In the genomic region with DNA sequence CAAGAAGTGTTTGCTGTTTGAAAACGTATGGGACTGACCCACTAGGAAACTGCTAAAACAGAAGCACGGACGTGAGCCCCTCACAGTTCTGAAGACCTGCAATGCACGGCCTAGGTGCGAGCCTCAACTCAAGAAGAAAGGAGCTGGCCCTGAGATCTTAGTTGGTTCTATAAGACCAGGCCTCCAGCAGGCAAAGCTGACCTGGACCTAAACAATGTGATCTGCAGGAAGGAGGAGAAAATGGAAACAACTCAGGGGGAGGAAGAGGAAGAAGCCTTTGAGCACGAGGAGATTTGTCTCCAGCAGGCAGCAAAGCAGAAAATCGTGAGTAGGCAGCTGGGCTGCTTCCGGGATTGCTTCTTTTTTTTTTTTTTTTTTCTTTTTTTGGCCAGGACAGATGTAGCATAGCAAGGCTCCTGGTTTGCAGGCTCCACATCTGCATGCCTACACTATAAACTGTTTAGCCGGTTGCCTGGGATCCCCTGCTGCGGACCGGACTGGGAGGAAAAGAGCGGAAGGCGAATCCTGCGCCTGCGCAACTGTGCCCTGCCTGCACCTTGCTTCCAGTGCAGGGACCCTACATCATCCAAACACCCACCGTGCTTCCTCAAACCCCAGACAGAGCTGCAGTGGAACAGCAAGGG, we compare ENCODE assay signal across 8 mouse cellular contexts. TPM values are rescaled to one million over a fixed set of nuclear protein-coding genes. Genes with fewer than 3 reads are reported as not detected.
DNase-seq lines count a peak whose midpoint lies in the region; ATAC-seq and TF ChIP-seq lines count a peak whose summit lies in the region.
"Had no signal": no experiment of that assay in that cellular context is flagged by ENCODE, and none has a peak within 500 bp of the region (broad histone marks: within the 10 kb centered on the region; RNA-seq: fewer than 3 reads in every experiment).

No protein-coding gene starts in this region.

- H3K79me2 ChIP-seq in liver, adult 2 months (ENCODE audit: control insufficient read depth, insufficient read depth, low read length), result no peaks in the 10 kb centered on the region

- peak overlapping the region; percentile 12; the same call in 1 of the 2 replicates for H3K27ac ChIP-seq in liver, adult 2 months (replicated peaks; ENCODE audit: insufficient read depth, low read depth, low read length)
- H3K27ac ChIP-seq in intestine, embryonic 16.5 days (ENCODE audit: low read length), result peak overlapping the region; percentile 60
- no peak overlapping the region for H3K27ac ChIP-seq in forebrain, embryonic 12.5 days

- H3K27me3 ChIP-seq in liver, adult 2 months (ENCODE audit: control insufficient read depth, insufficient read depth, low read length), result no peaks in the 10 kb centered on the region
- H3K27me3 ChIP-seq in intestine, embryonic 16.5 days (replicated peaks; ENCODE audit: control insufficient read depth, insufficient read depth, low read length), result no peaks in the 10 kb centered on the region
- H3K27me3 ChIP-seq in splenic B cell, adult 2 months (ENCODE audit: control insufficient read depth, insufficient read depth, low read length, poor library complexity, severe bottlenecking), result no peaks in the 10 kb centered on the region
- H3K27me3 ChIP-seq in forebrain, embryonic 12.5 days, result no peaks in the 10 kb centered on the region

- peak overlapping the region; percentile 18; the same call in 1 of the 2 replicates for H3K4me3 ChIP-seq in liver, adult 2 months (ENCODE audit: insufficient read depth, low read depth, low read length)
- no peak overlapping the region for H3K4me3 ChIP-seq in intestine, embryonic 16.5 days (ENCODE audit: low read length)
- no peak overlapping the region for H3K4me3 ChIP-seq in forebrain, embryonic 12.5 days (replicated peaks)

- 72% methylated on average over 16 of the region's 16 CpGs for WGBS in liver, adult 2 months
- 49% methylated on average over 16 of the region's 16 CpGs for WGBS in intestine, embryonic 16.5 days
- WGBS in forebrain, embryonic 12.5 days, result 70% methylated on average over 16 of the region's 16 CpGs

- H3K36me3 ChIP-seq in liver, adult 2 months (ENCODE audit: control insufficient read depth, insufficient read depth, low read length), result no peaks in the 10 kb centered on the region
- no peaks in the 10 kb centered on the region; the same call in 1 of the 2 replicates for H3K36me3 ChIP-seq in intestine, embryonic 16.5 days (ENCODE audit: control insufficient read depth, insufficient read depth, low read length)
- H3K36me3 ChIP-seq in splenic B cell, adult 2 months (ENCODE audit: control insufficient read depth, insufficient read depth, low read length, poor library complexity, severe bottlenecking), result no peaks in the 10 kb centered on the region
- no peaks in the 10 kb centered on the region for H3K36me3 ChIP-seq in forebrain, embryonic 12.5 days (replicated peaks)

- H3K9ac ChIP-seq in liver, adult 2 months (ENCODE audit: low read depth, low read length), result no peak overlapping the region
- H3K9ac ChIP-seq in intestine, embryonic 16.5 days (ENCODE audit: low read depth, low read length), result no peak overlapping the region
- no peak overlapping the region for H3K9ac ChIP-seq in forebrain, embryonic 12.5 days

- no peak for TF ChIP-seq POLR2A in liver, adult 2 months (IDR thresholded peaks at IDR 0.05; ENCODE audit: extremely low read depth, insufficient read depth, low read length)

- no peak for DNase-seq in liver, adult 2 months (ENCODE audit: extremely low read depth, low read depth, low spot score)
- DNase-seq in liver (no peak), MN1 (ENCODE audit: low spot score) (no peak)
- DNase-seq in heart, adult 8-10 months (ENCODE audit: low spot score), result peak; percentile 41
- peak; percentile 42 for DNase-seq in splenic B cell, adult 2 months (ENCODE audit: low read depth, low spot score)

- TF ChIP-seq CTCF in liver, adult 2 months (IDR thresholded peaks at IDR 0.05; ENCODE audit: low read depth, low read length), result no peak

- no peaks in the 10 kb centered on the region for H3K4me1 ChIP-seq in liver, adult 2 months (ENCODE audit: control insufficient read depth, insufficient read depth, low read length)
- H3K4me1 ChIP-seq in intestine, embryonic 16.5 days (ENCODE audit: control insufficient read depth, insufficient read depth, low read length), result peaks cover 3% of the 10 kb centered on the region; the same call in 1 of the 2 replicates
- H3K4me1 ChIP-seq in forebrain, embryonic 12.5 days, result no peaks in the 10 kb centered on the region

- no peaks in the 10 kb centered on the region for H3K9me3 ChIP-seq in intestine, embryonic 16.5 days (ENCODE audit: control insufficient read depth, low read length)
- no peaks in the 10 kb centered on the region for H3K9me3 ChIP-seq in forebrain, embryonic 12.5 days

- ATAC-seq in intestine, embryonic 16.5 days, result peak; percentile 81
- ATAC-seq in forebrain, embryonic 12.5 days (ENCODE audit: low FRiP score), result no peak
- ATAC-seq: activated CD4-positive, CD25-positive, alpha-beta regulatory T cell, adult 4 months had no signal

- peak overlapping the region; percentile 10; the same call in 1 of the 2 replicates for H3K4me2 ChIP-seq in intestine, embryonic 16.5 days (ENCODE audit: low read depth, low read length)
- H3K4me2 ChIP-seq in forebrain, embryonic 12.5 days, result no peak overlapping the region

RNA-seq across cellular contexts. Expression of gene Rgs10, which starts 39.3 kb away (rescaled TPM):
- 2.6 and 3.4 TPM in 2 replicates for total RNA-seq in liver, adult 2 months (2014; rRNA removed)
- polyA plus RNA-seq in liver, adult 2 months (2012; rRNA removed), result 0.81 and 1.5 TPM in 2 replicates
- total RNA-seq in heart, adult 8-10 months (2022), result 10 to 100 TPM in 1 of 4 experiments, 1 to 10 TPM in 3; 6.9 to 11.3 (median 9.2) TPM
- 28.1 and 30.3 TPM in 2 replicates for polyA plus RNA-seq in intestine, embryonic 16.5 days (2015; fragmentation: Nextera tagmentation; extraction: Ambion mirVana)
- 7.4 and 8.0 TPM in 2 replicates for polyA plus RNA-seq in forebrain, embryonic 12.5 days (2016; fragmentation: Nextera tagmentation; extraction: Ambion mirVana)

Comparison
In these comparisons a context has a peak if more than half of its experiments do, and no peak if none do; other contexts are left out.
1. DNase-seq: peak in heart, adult 8-10 months (single experiment) and splenic B cell, adult 2 months (single experiment); none in liver, adult 2 months (single experiment), liver (single experiment) and MN1 (single experiment).